Mouse (Mus musculus): ENCODE data around the gene Ugp2. TPM values are rescaled to one million over a fixed set of nuclear protein-coding genes. Genes with fewer than 3 reads are reported as not detected.

Ugp2 gene
- polyA plus RNA-seq, 1 experiment from 2014 or later: 68.9 TPM

DNA sequence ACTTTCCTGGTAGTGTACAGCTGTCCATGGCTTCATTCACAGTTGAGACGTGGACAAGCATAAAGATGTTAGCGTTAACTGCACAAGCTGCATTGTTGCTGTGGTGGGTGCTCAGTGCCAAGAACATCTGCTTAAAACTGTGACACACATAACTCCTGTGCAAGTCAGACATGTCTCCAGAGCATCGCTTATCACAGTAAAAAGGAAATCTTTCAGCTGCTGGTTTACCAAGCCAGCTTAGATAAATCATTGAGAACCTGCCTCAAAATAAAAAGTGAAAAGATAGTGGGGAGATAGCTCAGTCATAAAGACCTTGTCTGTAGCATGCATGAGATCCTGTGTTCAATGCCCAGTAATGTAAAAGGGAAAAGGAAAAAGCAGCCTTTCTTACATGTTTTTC is 84.6 kb downstream of the Ugp2 start:
- Histone ChIP-seq H3K9ac (ENCODE audit: low read depth, low read length) (no peak overlapping the region), H3K27ac (ENCODE audit: low read depth, low read length) (no peak overlapping the region), H3K27me3 (ENCODE audit: control insufficient read depth, insufficient read depth, low read length) (no peaks in the 10 kb centered on the region), H3K36me3 (ENCODE audit: control insufficient read depth, insufficient read depth, low read length) (peaks cover 3% of the 10 kb centered on the region; the same call in 1 of the 2 replicates), H3K4me1 (ENCODE audit: control insufficient read depth, insufficient read depth, low read length) (no peaks in the 10 kb centered on the region), H3K4me2 (replicated peaks; ENCODE audit: low read depth, low read length) (no peak overlapping the region), H3K9me3 (ENCODE audit: control insufficient read depth, low read length) (no peaks in the 10 kb centered on the region), H3K4me3 (ENCODE audit: low read length) (no peak overlapping the region)
- WGBS: 63% methylated on average over 3 of the region's 3 CpGs
- ATAC-seq (ENCODE audit: low FRiP score, low TSS enrichment): no peak

GRCm38 (mm10) chr11:21276151-21276550 is 94.8 kb downstream of the Ugp2 start:
- 99% methylated on average over 2 of the region's 2 CpGs for WGBS
- no peak for ATAC-seq (ENCODE audit: low FRiP score, low TSS enrichment)
- H3K4me3 ChIP-seq (ENCODE audit: low read length): no peak overlapping the region
- no peaks in the 10 kb centered on the region for H3K9me3 ChIP-seq (ENCODE audit: control insufficient read depth, low read length)
- peaks cover 16% of the 10 kb centered on the region; the same call in 1 of the 2 replicates for H3K36me3 ChIP-seq (ENCODE audit: control insufficient read depth, insufficient read depth, low read length)
- no peak overlapping the region for H3K9ac ChIP-seq (ENCODE audit: low read depth, low read length)
- H3K4me2 ChIP-seq (replicated peaks; ENCODE audit: low read depth, low read length): no peak overlapping the region
- no peak overlapping the region for H3K27ac ChIP-seq (ENCODE audit: low read depth, low read length)
- no peaks in the 10 kb centered on the region for H3K4me1 ChIP-seq (ENCODE audit: control insufficient read depth, insufficient read depth, low read length)
- H3K27me3 ChIP-seq (ENCODE audit: control insufficient read depth, insufficient read depth, low read length): no peaks in the 10 kb centered on the region

MicroRNAs encoded within 50 kb of the gene (microRNA counts, 519-probe panel; counts per million panel counts)
- not detected for microRNA mmu-miR-1933-3p
- microRNA mmu-miR-1933-5p: not detected

Small RNA genes within 50 kb of the gene (microRNA-seq; reads per million reads assigned to microRNA genes)
- gene Mir1933: 0.63 reads per million

Other genes starting within 250 kb of the Ugp2 start
- gene Vps54, start 131.9 kb downstream of the Ugp2 start, polyA plus RNA-seq (2014; fragmentation: Nextera tagmentation; extraction: Ambion mirVana): 17.0 and 19.9 TPM in 2 replicates
- gene Wdpcp, start 201.0 kb upstream of the Ugp2 start, polyA plus RNA-seq (2014; fragmentation: Nextera tagmentation; extraction: Ambion mirVana): 6.7 and 11.4 TPM in 2 replicates
- 521 and 608 TPM in 2 replicates for gene Mdh1, start 201.2 kb upstream of the Ugp2 start, polyA plus RNA-seq (2014; fragmentation: Nextera tagmentation; extraction: Ambion mirVana)

Measured in kidney, embryonic 14.5 days (tissue).